8 mouse cellular contexts compared by ENCODE assay signal in genomic region chr12:70824729-70825650, GRCm38 (mm10). TPM values are rescaled to one million over a fixed set of nuclear protein-coding genes. Genes with fewer than 3 reads are reported as not detected.
DNase-seq lines count a peak whose midpoint lies in the region; ATAC-seq lines count a peak whose summit lies in the region.

TSS of gene Frmd6 (plus strand) at chr12:70825514.

- H3K27me3 ChIP-seq in hindbrain, embryonic 12.5 days, result no peaks in the 10 kb centered on the region

- peaks cover 23% of the 10 kb centered on the region for H3K4me1 ChIP-seq in hindbrain, embryonic 12.5 days

- peak; percentile 99 for DNase-seq in Muller cell, postnatal 12 days (ENCODE audit: inconsistent ontology term)
- DNase-seq in cerebellum, adult 9-11 months, result peak; percentile 93
- peak; percentile 82 to 88 for DNase-seq in frontal cortex, postnatal 10 days (ENCODE audit: low spot score in 2 of 2)
- DNase-seq in layer of hippocampus, postnatal 25 days (ENCODE audit: extremely low spot score in 1 of 2, low spot score in 1 of 2), result peak; percentile 79 to 86
- DNase-seq in lung, postnatal 25 days (ENCODE audit: low spot score), result peak; percentile 94
- peak; percentile 91 for DNase-seq in retina, embryonic 14.5 days (ENCODE audit: low spot score)
- DNase-seq in thymus, postnatal 4 days, result peak; percentile 98

- H3K4me2 ChIP-seq in hindbrain, embryonic 12.5 days (replicated peaks), result peak within 1 kb of the TSS; percentile 80

- H3K9ac ChIP-seq in hindbrain, embryonic 12.5 days, result peak within 1 kb of the TSS; percentile 82

- H3K36me3 ChIP-seq in hindbrain, embryonic 12.5 days, result no peaks in the 10 kb centered on the region

- H3K9me3 ChIP-seq in hindbrain, embryonic 12.5 days (replicated peaks), result no peaks in the 10 kb centered on the region

- peak; percentile 93 for ATAC-seq in hindbrain, embryonic 12.5 days (ENCODE audit: low FRiP score)

- WGBS in hindbrain, embryonic 12.5 days, result 0% methylated on average over 51 of the region's 75 CpGs

- peak within 1 kb of the TSS; percentile 77 for H3K4me3 ChIP-seq in hindbrain, embryonic 12.5 days

- peak within 1 kb of the TSS; percentile 92 for H3K27ac ChIP-seq in hindbrain, embryonic 12.5 days

RNA-seq across cellular contexts. Expression of gene Frmd6, which starts in this region (rescaled TPM):
- polyA plus RNA-seq in hindbrain, embryonic 12.5 days (2016; fragmentation: Nextera tagmentation; extraction: Ambion mirVana), result 28.2 and 33.3 TPM in 2 replicates
- total RNA-seq in layer of hippocampus, postnatal 25 days (2021), result 10 to 100 TPM; 15.4 to 16.8 TPM

Comparison
In these comparisons a context has a peak if more than half of its experiments do, and no peak if none do; other contexts are left out.
1. Peak in every context shown above with its lines: DNase-seq, ATAC-seq, H3K4me3 ChIP-seq and H3K27ac ChIP-seq.